In the genomic region with DNA sequence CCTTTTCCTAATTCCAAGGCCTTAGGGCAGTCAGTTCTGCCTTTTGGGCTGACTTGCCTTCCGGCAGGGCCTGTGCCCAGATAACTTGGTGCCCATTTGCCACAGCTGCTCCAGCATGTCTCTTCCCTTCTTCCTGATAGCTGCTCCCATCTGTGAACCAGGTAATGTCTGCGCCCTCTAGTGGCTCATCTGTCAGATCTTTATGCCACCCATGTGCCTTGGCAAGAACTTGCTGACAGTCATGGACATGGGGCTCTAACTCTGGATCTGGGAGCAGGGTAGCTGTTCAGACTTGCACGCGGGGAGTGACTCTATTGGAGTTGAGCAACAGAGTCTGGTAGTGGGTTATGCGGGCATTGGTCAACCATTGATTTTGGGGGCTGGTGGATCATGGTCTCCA, we compare ENCODE assay signal across 8 mouse cellular contexts.
A peak's percentile ranks its signal among the peaks of the same experiment; 100 is the strongest.
DNase-seq lines count a peak whose midpoint lies in the region; ATAC-seq and TF ChIP-seq lines count a peak whose summit lies in the region.

No protein-coding gene starts in this region.

- WGBS in heart, postnatal 0 days, result 81% methylated on average over 5 of the region's 5 CpGs
- 88% methylated on average over 5 of the region's 5 CpGs for WGBS in thymus, adult 2 months
- 75% methylated on average over 5 of the region's 5 CpGs for WGBS in liver, postnatal 0 days (ENCODE audit: insufficient replicate concordance)

- H3K9me3 ChIP-seq in heart, postnatal 0 days (replicated peaks; ENCODE audit: control insufficient read depth, low read length), result no peaks in the 10 kb centered on the region
- no peaks in the 10 kb centered on the region for H3K9me3 ChIP-seq in liver, postnatal 0 days (ENCODE audit: low read length)

- H3K4me1 ChIP-seq in heart, postnatal 0 days (ENCODE audit: control insufficient read depth, insufficient read depth), result no peaks in the 10 kb centered on the region
- H3K4me1 ChIP-seq in thymus, adult 2 months (replicated peaks; ENCODE audit: control insufficient read depth, insufficient read depth, low read length), result no peaks in the 10 kb centered on the region
- no peaks in the 10 kb centered on the region for H3K4me1 ChIP-seq in liver, postnatal 0 days (ENCODE audit: insufficient read depth)

- no peak overlapping the region for H3K27ac ChIP-seq in heart, postnatal 0 days (ENCODE audit: low read depth)
- no peak overlapping the region for H3K27ac ChIP-seq in thymus, adult 2 months (ENCODE audit: control insufficient read depth, insufficient read depth, low read length)
- H3K27ac ChIP-seq in liver, postnatal 0 days (ENCODE audit: low read depth), result no peak overlapping the region

- no peaks in the 10 kb centered on the region for H3K36me3 ChIP-seq in heart, postnatal 0 days (replicated peaks; ENCODE audit: control insufficient read depth, insufficient read depth, low read length)
- no peaks in the 10 kb centered on the region for H3K36me3 ChIP-seq in thymus, adult 2 months (ENCODE audit: control insufficient read depth, insufficient read depth, low read length)
- H3K36me3 ChIP-seq in liver, postnatal 0 days (replicated peaks; ENCODE audit: insufficient read depth, low read length), result no peaks in the 10 kb centered on the region

- no peak for TF ChIP-seq EP300 in heart, postnatal 0 days (IDR thresholded peaks at IDR 0.05; ENCODE audit: low read depth)
- no peak for TF ChIP-seq EP300 in liver, postnatal 0 days (IDR thresholded peaks at IDR 0.05; ENCODE audit: low read depth)

- ATAC-seq in heart, postnatal 0 days (ENCODE audit: insufficient read depth, low read depth), result no peak
- ATAC-seq in liver, postnatal 0 days, result no peak
- ATAC-seq in megakaryocyte progenitor cell, adult 5-6 weeks (replicated peaks; ENCODE audit: poor library complexity), result no peak

- TF ChIP-seq CTCF in heart, postnatal 0 days (IDR thresholded peaks at IDR 0.05; ENCODE audit: low read depth), result peak; percentile 36
- no peak for TF ChIP-seq CTCF in thymus, adult 2 months (IDR thresholded peaks at IDR 0.05; ENCODE audit: borderline replicate concordance, control insufficient read depth, extremely low read depth, insufficient read depth, low read length, poor library complexity)
- peak; percentile 52 for TF ChIP-seq CTCF in liver, postnatal 0 days (IDR thresholded peaks at IDR 0.05; ENCODE audit: low read depth)

- H3K4me3 ChIP-seq in heart, postnatal 0 days (ENCODE audit: low read depth, low read length), result no peak overlapping the region
- H3K4me3 ChIP-seq in thymus, adult 2 months (ENCODE audit: control insufficient read depth, insufficient read depth, low read length), result no peak overlapping the region
- no peak overlapping the region for H3K4me3 ChIP-seq in liver, postnatal 0 days (ENCODE audit: low read depth, low read length)

- no peak for TF ChIP-seq POLR2A in thymus, adult 2 months (IDR thresholded peaks at IDR 0.05; ENCODE audit: control insufficient read depth, extremely low read depth, insufficient read depth, low read length, poor library complexity)

- no peaks in the 10 kb centered on the region for H3K27me3 ChIP-seq in heart, postnatal 0 days (ENCODE audit: control insufficient read depth, insufficient read depth, low read length)
- H3K27me3 ChIP-seq in thymus, adult 2 months (ENCODE audit: control insufficient read depth, insufficient read depth, low read length), result no peaks in the 10 kb centered on the region
- H3K27me3 ChIP-seq in liver, postnatal 0 days (ENCODE audit: insufficient read depth, low read length), result no peaks in the 10 kb centered on the region

- no peak overlapping the region for H3K4me2 ChIP-seq in heart, postnatal 0 days (ENCODE audit: low read depth, low read length)
- no peak overlapping the region for H3K4me2 ChIP-seq in liver, postnatal 0 days (ENCODE audit: low read depth, low read length)

- no peak for DNase-seq in heart, postnatal 0 days (ENCODE audit: low spot score)
- no peak for DNase-seq in heart, adult 9 months (ENCODE audit: low spot score in 2 of 2)
- peak; percentile 1 for DNase-seq in thymus, adult 2 months
- no peak for DNase-seq in thymus, postnatal 0 days (ENCODE audit: low spot score)
- peak; percentile 19 to 32 for DNase-seq in cerebellum, postnatal 10 days
- DNase-seq in liver, postnatal 0 days, result peak; percentile 16
- no peak for DNase-seq in frontal cortex, postnatal 25 days (ENCODE audit: low spot score in 2 of 2)

- no peak overlapping the region for H3K9ac ChIP-seq in heart, postnatal 0 days (replicated peaks; ENCODE audit: low read depth, low read length)
- H3K9ac ChIP-seq in liver, postnatal 0 days (replicated peaks), result no peak overlapping the region

Comparison
In these comparisons a context has a peak if more than half of its experiments do, and no peak if none do; other contexts are left out.
1. DNase-seq: peak in thymus, adult 2 months (single experiment), cerebellum, postnatal 10 days (2 of 2) and liver, postnatal 0 days (single experiment); none in heart, postnatal 0 days (single experiment), heart, adult 9 months (0 of 2), thymus, postnatal 0 days (single experiment) and frontal cortex, postnatal 25 days (0 of 2).